Mouse (Mus musculus) erythroblast, embryonic 14.5 days (primary cell): ENCODE results near the gene Ankfy1.

ENCODE experiments used
- GATA1 ChIP-seq: IDR thresholded peaks from 2 replicates; pipeline ENCODE4 v1.6.1; 2012; ENCODE audit warnings: low read length, inconsistent platforms, mixed read lengths
- TAL1 ChIP-seq: IDR thresholded peaks from 3 replicates; pipeline ENCODE4 v1.6.1; 2012; ENCODE audit warnings: low read length, inconsistent platforms, mixed read lengths

DNA sequence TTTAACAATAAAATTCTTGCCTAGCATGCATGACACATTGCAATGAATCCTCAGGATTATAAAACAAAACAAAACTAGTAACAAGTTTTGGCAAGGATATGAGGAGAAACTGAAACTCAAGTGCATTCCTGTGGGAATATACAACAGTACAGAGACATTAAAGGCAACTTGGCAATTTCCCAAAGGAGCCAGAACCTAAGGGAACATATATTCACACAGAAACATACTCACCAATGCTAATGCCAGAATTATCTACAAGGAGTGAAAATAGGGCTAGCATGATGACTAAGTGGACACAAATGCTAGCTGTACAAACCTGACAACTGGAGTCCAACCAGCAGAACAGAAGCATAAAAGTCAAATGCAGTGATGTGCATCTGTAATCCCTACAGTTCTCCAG lies 102.2 kb downstream of the Ankfy1 start:
- TF ChIP-seq GATA1 (no peak), TAL1 (no peak)
